Mouse (Mus musculus) ovary, adult 10 weeks (tissue): ENCODE data around the gene Smlr1. TPM values are rescaled to one million over a fixed set of nuclear protein-coding genes. Genes with fewer than 3 reads are reported as not detected.

ENCODE experiments used
- polyA plus RNA-seq: library from polyadenylated mRNA; stranded (reverse); fragments of 350-450 nt; fragmentation: Illumina TruSeq; extraction: RNeasy Lipid Tissue Mini Kit (QIAGEN cat#74804); gene quantifications from one replicate; pipeline ENCODE4 v1.2.3, GENCODE M21; 2014

Gene Smlr1
- not detected for polyA plus RNA-seq

GRCm38 (mm10) chr10:25535891-25536331 lies at the start of gene Smlr1:
Gene Smlr1 (minus strand): TSS chr10:25536267.

Other genes with a start within 250 kb of the Smlr1 start
- 233 TPM for gene Akap7, start 228.4 kb downstream of the Smlr1 start, polyA plus RNA-seq
- gene Epb41l2, start 176.5 kb downstream of the Smlr1 start, polyA plus RNA-seq = 139 TPM